Mouse (Mus musculus) MEL-GATA-1-ER (cell line): Measurements from ENCODE around the gene Thbs1.

Experiments used
- DNase-seq: peaks from one replicate; pipeline ENCODE4 v3.0.0-alpha.2; 2012; ENCODE audit warnings: low read depth; ENCODE audit errors: extremely low read depth

The Thbs1 gene

GRCm38 (mm10) chr2:118113808-118114524 lies 2.3 kb downstream of the Thbs1 start:
- no peak for DNase-seq

GRCm38 (mm10) chr2:118114671-118115070 lies 3.0 kb downstream of the Thbs1 start:
- DNase-seq, result no peak

GRCm38 (mm10) chr2:118115647-118116046 lies 4.0 kb downstream of the Thbs1 start:
- no peak for DNase-seq

- DNase-seq, result no peak
Measured at GRCm38 (mm10) chr2:118116180-118116579, 4.5 kb downstream of the Thbs1 start.

GRCm38 (mm10) chr2:118116754-118117290 lies 5.1 kb downstream of the Thbs1 start:
- no peak for DNase-seq

- DNase-seq, result no peak
Measured at GRCm38 (mm10) chr2:118117401-118117800, 5.7 kb downstream of the Thbs1 start.

GRCm38 (mm10) chr2:118118045-118118444 lies 6.4 kb downstream of the Thbs1 start:
- no peak for DNase-seq

- no peak for DNase-seq
Measured at GRCm38 (mm10) chr2:118118515-118118914, 6.8 kb downstream of the Thbs1 start.

GRCm38 (mm10) chr2:118119684-118120083 lies 8.0 kb downstream of the Thbs1 start:
- DNase-seq, result no peak

- DNase-seq, result no peak
Measured at GRCm38 (mm10) chr2:118120095-118120494, 8.4 kb downstream of the Thbs1 start.

- no peak for DNase-seq
Measured at GRCm38 (mm10) chr2:118120751-118121150, 9.1 kb downstream of the Thbs1 start.

- no peak for DNase-seq
Measured at GRCm38 (mm10) chr2:118122291-118122690, 10.6 kb downstream of the Thbs1 start.

GRCm38 (mm10) chr2:118123743-118124142 lies 12.1 kb downstream of the Thbs1 start:
- no peak for DNase-seq

GRCm38 (mm10) chr2:118124437-118124836 lies 12.8 kb downstream of the Thbs1 start:
- DNase-seq, result no peak

- DNase-seq, result no peak
Measured at GRCm38 (mm10) chr2:118125211-118125939, 13.7 kb downstream of the Thbs1 start.

- DNase-seq, result no peak
Measured at GRCm38 (mm10) chr2:118125943-118126470, 14.3 kb downstream of the Thbs1 start.

- no peak for DNase-seq
Measured at GRCm38 (mm10) chr2:118127516-118128288, 16.0 kb downstream of the Thbs1 start.

GRCm38 (mm10) chr2:118128313-118128712 lies 16.6 kb downstream of the Thbs1 start:
- no peak for DNase-seq

GRCm38 (mm10) chr2:118137071-118137470 lies 25.4 kb downstream of the Thbs1 start:
- no peak for DNase-seq

- DNase-seq, result no peak
Measured at GRCm38 (mm10) chr2:118137776-118138175, 26.1 kb downstream of the Thbs1 start.

- no peak for DNase-seq
Measured at GRCm38 (mm10) chr2:118139261-118139660, 27.6 kb downstream of the Thbs1 start.

GRCm38 (mm10) chr2:118141651-118142050 lies 30.0 kb downstream of the Thbs1 start:
- DNase-seq, result no peak
